Mouse (Mus musculus) midbrain, embryonic 12.5 days (tissue): ENCODE measurements around the gene Fyb. TPM values are rescaled to one million over a fixed set of nuclear protein-coding genes. Genes with fewer than 3 reads are reported as not detected.

Experiments used
- ATAC-seq: fragments of 200-750 bp; cut with Nextera tagmentation; 2 replicates; pipeline ENCODE4 v1.8.0; 2017; ENCODE audit warnings: low read depth, moderate TSS enrichment, moderate library complexity; ENCODE audit not compliant: low FRiP score
- H3K27ac ChIP-seq: fragments of 300-500 bp; sonication (generic); replicated peaks from 2 replicates; pipeline ENCODE4 v1.5.1; 2016; ENCODE audit warnings: mild to moderate bottlenecking
- H3K27me3 ChIP-seq: fragments of 300-500 bp; sonication (generic); 2 replicates; pipeline ENCODE4 v1.6.1; 2016; ENCODE audit warnings: mild to moderate bottlenecking
- H3K36me3 ChIP-seq: fragments of 300-500 bp; sonication (generic); 2 replicates; pipeline ENCODE4 v1.6.1; 2016
- H3K4me1 ChIP-seq: fragments of 300-500 bp; sonication (generic); 2 replicates; pipeline ENCODE4 v1.6.1; 2016
- H3K4me2 ChIP-seq: fragments of 300-500 bp; sonication (generic); replicated peaks from 2 replicates; pipeline ENCODE4 v1.6.1; 2016; ENCODE audit warnings: mild to moderate bottlenecking, moderate library complexity
- H3K4me3 ChIP-seq: fragments of 300-500 bp; sonication (generic); 2 replicates; pipeline ENCODE4 v1.5.1; 2016; ENCODE audit warnings: mild to moderate bottlenecking
- H3K9ac ChIP-seq: fragments of 300-500 bp; sonication (generic); replicated peaks from 2 replicates; pipeline ENCODE4 v1.6.1; 2016; ENCODE audit warnings: mild to moderate bottlenecking, moderate library complexity
- H3K9me3 ChIP-seq: fragments of 300-500 bp; sonication (generic); 2 replicates; pipeline ENCODE4 v1.6.1; 2016; ENCODE audit warnings: mild to moderate bottlenecking
- WGBS: fragments of 180-500 bp; shearing (Covaris S2); methylation state at CpG from one replicate; pipeline ENCODE4 v1.1.7; 2016; 5-methylcytosine and 5-hydroxymethylcytosine counted together
- polyA plus RNA-seq: library from polyadenylated mRNA; unstranded; fragments of >200 nt; fragmentation: Nextera tagmentation; extraction: Ambion mirVana; gene quantifications from 2 replicates; pipeline ENCODE4 v1.2.1, GENCODE M21; 2016

The Fyb gene
- 3.4 and 5.4 TPM in 2 replicates for polyA plus RNA-seq

DNA sequence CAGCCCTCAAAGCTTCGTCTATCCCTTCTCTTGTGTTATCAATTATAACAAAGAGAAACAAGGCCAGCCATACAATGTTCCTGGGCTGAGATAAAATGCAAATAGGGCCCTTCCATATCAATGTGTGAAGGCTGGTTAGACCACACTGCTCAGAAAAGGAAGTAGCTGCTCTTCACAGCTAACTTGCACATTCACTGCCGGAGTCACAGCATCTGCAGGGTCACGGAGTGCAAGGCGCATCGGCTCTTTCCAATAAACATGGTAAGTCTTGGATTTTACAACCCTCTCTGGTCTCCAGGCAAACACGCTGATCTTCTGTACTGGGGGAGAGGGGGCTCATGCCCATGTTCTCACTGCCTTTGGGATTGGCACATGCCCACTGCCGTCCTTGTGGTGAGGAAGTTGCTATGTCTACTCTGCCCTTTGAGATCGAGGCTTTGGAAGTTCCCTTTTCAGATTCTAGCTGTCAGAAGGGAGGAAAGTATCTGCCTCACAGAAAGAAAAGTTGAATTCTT is at the start of gene Fyb:
Fyb (plus strand) TSS at position 201 of the 515 bp plus-strand sequence.
- Histone ChIP-seq H3K36me3 (no peaks in the 10 kb centered on the region), H3K4me2 (no peak within 1 kb of the TSS), H3K27me3 (no peaks in the 10 kb centered on the region), H3K27ac (no peak within 1 kb of the TSS), H3K9ac (no peak within 1 kb of the TSS), H3K4me1 (no peaks in the 10 kb centered on the region), H3K4me3 (no peak within 1 kb of the TSS), H3K9me3 (no peaks in the 10 kb centered on the region)
- 89% methylated on average over 8 of the region's 8 CpGs for WGBS
- no peak for ATAC-seq

DNA sequence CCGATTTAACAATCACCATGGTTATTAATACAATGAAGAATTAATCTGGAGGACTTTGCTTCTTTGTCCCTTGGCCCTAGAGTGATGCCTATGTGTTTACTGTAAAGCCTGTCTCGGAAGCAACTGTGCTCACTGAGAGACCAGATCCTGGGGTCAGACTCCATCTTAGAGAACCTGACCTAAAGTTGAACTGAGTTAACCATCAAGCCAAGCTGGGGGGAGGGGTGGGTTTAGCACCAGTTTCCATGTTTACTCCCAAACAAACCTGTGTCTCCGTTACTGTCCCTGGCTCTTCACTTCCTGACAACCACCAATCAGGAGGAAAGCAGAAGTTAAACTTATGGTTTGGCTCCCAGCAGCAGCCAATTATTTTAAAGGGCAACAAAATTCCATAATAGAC is 39.1 kb upstream of the Fyb start:
- H3K27me3 ChIP-seq: no peaks in the 10 kb centered on the region
- H3K27ac ChIP-seq: no peak overlapping the region
- no peaks in the 10 kb centered on the region for H3K36me3 ChIP-seq
- H3K4me3 ChIP-seq: no peak overlapping the region
- ATAC-seq: no peak
- 80% methylated on average over 3 of the region's 3 CpGs for WGBS
- H3K4me1 ChIP-seq: no peaks in the 10 kb centered on the region
- H3K9me3 ChIP-seq: no peaks in the 10 kb centered on the region
- no peak overlapping the region for H3K9ac ChIP-seq
- no peak overlapping the region for H3K4me2 ChIP-seq

GRCm38 (mm10) chr15:6492386-6492785 is 30.3 kb upstream of the Fyb start:
- WGBS: 95% methylated on average over 2 of the region's 2 CpGs

DNA sequence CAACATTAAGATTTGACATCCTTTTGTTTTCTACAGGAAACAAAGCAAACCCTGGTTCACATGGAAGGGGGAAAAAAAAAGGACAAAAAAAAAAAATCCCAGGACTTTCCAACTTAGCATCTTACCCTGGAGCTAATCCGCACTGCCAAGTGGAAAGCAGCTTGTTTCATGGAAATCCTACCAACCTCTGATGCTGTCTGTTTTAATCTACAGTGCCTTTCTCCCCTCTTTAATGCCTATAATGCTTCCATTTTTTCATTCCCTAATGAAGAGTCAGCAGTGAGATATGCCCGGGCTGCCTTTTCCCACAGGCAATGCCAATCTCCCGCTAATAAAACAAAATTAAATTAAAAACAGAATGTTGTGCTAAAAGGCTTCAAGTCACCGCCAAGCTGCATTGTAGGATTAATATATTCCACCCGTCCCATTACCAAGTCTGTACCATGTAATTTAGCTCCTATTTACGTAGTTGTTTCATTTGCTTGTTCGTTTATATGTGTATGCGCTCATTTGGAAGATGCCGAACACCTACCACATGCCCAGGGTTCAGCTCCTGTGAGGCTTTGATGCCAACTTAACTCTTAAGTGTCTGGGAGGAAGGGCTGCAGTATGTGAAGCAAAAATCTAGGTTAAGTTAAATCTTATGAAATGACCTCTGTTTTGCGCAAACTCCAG is 24.1 kb upstream of the Fyb start:
- ATAC-seq: no peak
- 76% methylated on average over 10 of the region's 10 CpGs for WGBS

More at GRCm38 (mm10) chr15:6492386-6492785, 30.3 kb upstream of the Fyb start:
- no peak overlapping the region for H3K27ac ChIP-seq
- no peaks in the 10 kb centered on the region for H3K9me3 ChIP-seq
- H3K27me3 ChIP-seq: no peaks in the 10 kb centered on the region
- ATAC-seq: no peak
- no peaks in the 10 kb centered on the region for H3K4me1 ChIP-seq
- H3K4me3 ChIP-seq: no peak overlapping the region
- H3K36me3 ChIP-seq: no peaks in the 10 kb centered on the region
- no peak overlapping the region for H3K4me2 ChIP-seq
- H3K9ac ChIP-seq: no peak overlapping the region

DNA sequence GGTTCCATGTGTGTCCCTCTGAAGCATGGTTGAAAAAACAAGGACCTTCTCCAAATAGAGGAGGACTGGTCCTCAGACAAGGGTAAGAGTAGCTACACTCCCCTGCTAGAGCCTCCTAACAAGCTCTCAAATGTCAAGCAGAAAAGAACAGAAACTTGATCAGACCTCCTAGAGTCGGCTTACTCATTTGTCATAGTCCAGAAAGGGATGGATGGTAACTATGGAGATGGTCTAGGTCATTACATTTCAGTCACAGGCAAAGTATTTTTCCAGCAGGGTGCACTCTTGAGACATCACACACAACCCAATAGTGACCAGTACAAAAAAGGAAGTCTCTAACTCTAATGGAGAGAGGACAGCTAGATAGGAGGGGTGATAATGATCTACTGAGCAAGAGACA is 21.9 kb upstream of the Fyb start:
- Histone ChIP-seq H3K27me3 (no peaks in the 10 kb centered on the region), H3K4me1 (no peaks in the 10 kb centered on the region), H3K9me3 (no peaks in the 10 kb centered on the region), H3K9ac (no peak overlapping the region), H3K4me3 (no peak overlapping the region), H3K27ac (no peak overlapping the region), H3K4me2 (no peak overlapping the region), H3K36me3 (no peaks in the 10 kb centered on the region)
- ATAC-seq: no peak
- WGBS: 42% methylated on average over 1 of the region's 1 CpGs

More for the DNA sequence above, 24.1 kb upstream of the Fyb start:
- Histone ChIP-seq H3K27me3 (no peaks in the 10 kb centered on the region), H3K9ac (no peak overlapping the region), H3K36me3 (no peaks in the 10 kb centered on the region), H3K4me1 (no peaks in the 10 kb centered on the region), H3K27ac (no peak overlapping the region), H3K4me2 (no peak overlapping the region), H3K9me3 (no peaks in the 10 kb centered on the region), H3K4me3 (no peak overlapping the region)

GRCm38 (mm10) chr15:6517525-6517924 is 5.1 kb upstream of the Fyb start:
- no peak overlapping the region for H3K9ac ChIP-seq
- no peaks in the 10 kb centered on the region for H3K36me3 ChIP-seq
- no peaks in the 10 kb centered on the region for H3K27me3 ChIP-seq
- no peak overlapping the region for H3K4me3 ChIP-seq
- no peak overlapping the region for H3K4me2 ChIP-seq
- WGBS: 89% methylated on average over 1 of the region's 1 CpGs
- ATAC-seq: no peak
- H3K4me1 ChIP-seq: no peaks in the 10 kb centered on the region
- no peaks in the 10 kb centered on the region for H3K9me3 ChIP-seq
- no peak overlapping the region for H3K27ac ChIP-seq

GRCm38 (mm10) chr15:6519417-6520255 is 3.0 kb upstream of the Fyb start:
- 92% methylated on average over 19 of the region's 19 CpGs for WGBS
- Histone ChIP-seq H3K4me2 (no peak overlapping the region), H3K4me1 (no peaks in the 10 kb centered on the region), H3K9ac (no peak overlapping the region), H3K27ac (no peak overlapping the region), H3K9me3 (no peaks in the 10 kb centered on the region), H3K36me3 (no peaks in the 10 kb centered on the region), H3K4me3 (no peak overlapping the region), H3K27me3 (no peaks in the 10 kb centered on the region)
- no peak for ATAC-seq

- Histone ChIP-seq H3K36me3 (no peaks in the 10 kb centered on the region), H3K27ac (no peak overlapping the region), H3K9me3 (no peaks in the 10 kb centered on the region), H3K4me2 (no peak overlapping the region), H3K4me1 (no peaks in the 10 kb centered on the region), H3K4me3 (no peak overlapping the region), H3K27me3 (no peaks in the 10 kb centered on the region), H3K9ac (no peak overlapping the region)
- ATAC-seq: no peak
- 91% methylated on average over 10 of the region's 10 CpGs for WGBS
Measured at GRCm38 (mm10) chr15:6520505-6521155, 2.0 kb upstream of the Fyb start.

DNA sequence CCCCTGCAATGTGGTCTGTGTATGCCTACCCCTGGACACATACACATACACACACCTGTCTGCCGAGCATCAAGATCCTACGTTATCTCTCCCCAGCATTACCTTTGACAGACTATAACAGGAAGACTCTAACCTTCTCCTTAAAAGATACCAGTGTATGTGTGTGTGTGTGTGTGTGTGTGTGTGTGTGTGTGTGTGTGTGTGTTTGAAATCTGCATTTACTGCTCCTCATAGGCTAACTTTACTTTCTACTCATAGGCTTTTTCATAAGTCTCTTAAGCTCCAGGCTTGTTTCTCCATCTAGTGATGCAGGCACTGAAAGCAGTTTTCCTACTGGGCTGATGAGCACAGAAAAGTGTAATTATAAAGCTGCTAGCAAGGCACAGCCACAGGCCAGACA is 2.1 kb downstream of the Fyb start:
- Histone ChIP-seq H3K9ac (no peak overlapping the region), H3K4me2 (no peak overlapping the region), H3K9me3 (no peaks in the 10 kb centered on the region), H3K4me1 (no peaks in the 10 kb centered on the region), H3K27me3 (no peaks in the 10 kb centered on the region), H3K36me3 (no peaks in the 10 kb centered on the region), H3K4me3 (no peak overlapping the region), H3K27ac (no peak overlapping the region)
- 95% methylated on average over 2 of the region's 2 CpGs for WGBS
- ATAC-seq: no peak

- ATAC-seq: no peak
- WGBS: 89% methylated on average over 3 of the region's 3 CpGs
- no peaks in the 10 kb centered on the region for H3K27me3 ChIP-seq
- no peak overlapping the region for H3K27ac ChIP-seq
- H3K4me3 ChIP-seq: no peak overlapping the region
- no peaks in the 10 kb centered on the region for H3K9me3 ChIP-seq
- no peak overlapping the region for H3K4me2 ChIP-seq
- no peaks in the 10 kb centered on the region for H3K4me1 ChIP-seq
- no peaks in the 10 kb centered on the region for H3K36me3 ChIP-seq
- H3K9ac ChIP-seq: no peak overlapping the region
Measured at GRCm38 (mm10) chr15:6525386-6525785, 2.7 kb downstream of the Fyb start.

GRCm38 (mm10) chr15:6533858-6534343 is 11.2 kb downstream of the Fyb start:
- no peaks in the 10 kb centered on the region for H3K9me3 ChIP-seq
- H3K27me3 ChIP-seq: no peaks in the 10 kb centered on the region
- no peaks in the 10 kb centered on the region for H3K36me3 ChIP-seq
- no peak overlapping the region for H3K9ac ChIP-seq
- 97% methylated on average over 3 of the region's 3 CpGs for WGBS
- H3K4me1 ChIP-seq: no peaks in the 10 kb centered on the region
- no peak overlapping the region for H3K27ac ChIP-seq
- no peak overlapping the region for H3K4me2 ChIP-seq
- no peak for ATAC-seq
- H3K4me3 ChIP-seq: no peak overlapping the region

DNA sequence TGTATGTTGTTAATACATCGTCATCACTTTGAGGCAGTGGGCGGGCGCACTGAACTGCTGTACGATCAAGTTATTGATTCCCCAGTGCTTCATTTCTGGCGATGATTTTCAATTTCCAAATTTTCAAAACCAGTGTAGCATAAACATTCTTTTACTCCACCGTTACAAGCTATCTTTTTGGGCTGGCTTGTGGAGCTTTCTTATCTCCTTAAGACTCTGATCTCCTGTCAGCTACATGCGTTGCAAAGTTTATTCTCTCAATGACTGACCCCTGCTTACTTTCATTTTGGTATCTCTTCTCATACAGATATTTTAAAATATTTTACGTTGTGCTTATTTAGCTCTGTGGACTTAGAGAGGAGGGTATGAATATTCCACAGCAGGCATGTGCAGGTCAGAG is 11.9 kb downstream of the Fyb start:
- no peak for ATAC-seq
- H3K9me3 ChIP-seq: no peaks in the 10 kb centered on the region
- H3K27ac ChIP-seq: no peak overlapping the region
- H3K4me2 ChIP-seq: no peak overlapping the region
- no peaks in the 10 kb centered on the region for H3K27me3 ChIP-seq
- no peak overlapping the region for H3K9ac ChIP-seq
- H3K4me1 ChIP-seq: no peaks in the 10 kb centered on the region
- no peaks in the 10 kb centered on the region for H3K36me3 ChIP-seq
- no peak overlapping the region for H3K4me3 ChIP-seq
- WGBS: 88% methylated on average over 8 of the region's 8 CpGs
